14 mouse cellular contexts compared by ENCODE assay signal in the genomic region with DNA sequence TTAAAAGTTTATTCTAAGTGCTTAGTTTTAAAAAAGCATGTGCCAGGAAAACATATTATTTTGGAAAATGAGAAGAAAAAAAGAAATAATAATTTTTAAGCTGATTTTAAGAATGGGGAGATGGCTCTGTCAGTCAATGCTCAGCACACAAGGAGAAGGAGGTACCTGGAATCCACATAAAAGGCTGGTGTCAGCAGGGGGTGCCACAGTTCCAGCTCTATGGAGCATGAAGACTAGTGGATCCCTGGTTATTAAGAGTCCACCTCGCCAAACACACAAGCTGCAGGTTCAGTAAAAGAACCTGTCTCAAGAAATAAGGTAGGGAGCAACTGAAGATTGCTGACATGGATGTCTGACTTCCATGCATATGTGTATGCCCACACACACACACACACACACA.
DNase-seq lines count a peak whose midpoint lies in the region; ATAC-seq and TF ChIP-seq lines count a peak whose summit lies in the region.
"Had no signal": no experiment of that assay in that cellular context is flagged by ENCODE, and none has a peak within 500 bp of the region (broad histone marks: within the 10 kb centered on the region; RNA-seq: fewer than 3 reads in every experiment).

No protein-coding gene starts in this region.

- no peak overlapping the region for H3K4me2 ChIP-seq in lung, embryonic 14.5 days
- no peak overlapping the region for H3K4me2 ChIP-seq in heart, postnatal 0 days (ENCODE audit: low read depth, low read length)
- H3K4me2 ChIP-seq: forebrain, embryonic 12.5 days; midbrain, embryonic 12.5 days; neural tube, embryonic 12.5 days; stomach, embryonic 15.5 days had no signal

- DNase-seq in heart, adult 18-20 months: peak; percentile 7 to 32
- no peak for DNase-seq in heart, postnatal 25 days (ENCODE audit: low spot score)
- peak; percentile 37 for DNase-seq in lung, embryonic 14.5 days
- no peak for DNase-seq in lung, postnatal 25 days (ENCODE audit: low spot score)
- no peak for DNase-seq in heart, postnatal 0 days (ENCODE audit: low spot score)
- peak; percentile 69 for DNase-seq in kidney, postnatal 10 days
- DNase-seq in spleen, postnatal 10 days (ENCODE audit: low spot score in 2 of 2): no peak
- no peak for DNase-seq in frontal cortex, postnatal 10 days (ENCODE audit: low spot score in 2 of 2)
- DNase-seq: gastrocnemius, adult 2 months had no signal

- no peaks in the 10 kb centered on the region for H3K9me3 ChIP-seq in lung, embryonic 14.5 days (ENCODE audit: low read depth, low read length)
- H3K9me3 ChIP-seq in heart, postnatal 0 days (replicated peaks; ENCODE audit: control insufficient read depth, low read length): no peaks in the 10 kb centered on the region
- H3K9me3 ChIP-seq: forebrain, embryonic 12.5 days; midbrain, embryonic 12.5 days; neural tube, embryonic 12.5 days; stomach, embryonic 15.5 days had no signal

- no peak overlapping the region for H3K9ac ChIP-seq in lung, embryonic 14.5 days
- no peak overlapping the region for H3K9ac ChIP-seq in heart, postnatal 0 days (replicated peaks; ENCODE audit: low read depth, low read length)
- H3K9ac ChIP-seq: forebrain, embryonic 12.5 days; liver, embryonic 14.5 days; midbrain, embryonic 12.5 days; neural tube, embryonic 12.5 days; stomach, embryonic 15.5 days had no signal

- no peaks in the 10 kb centered on the region for H3K36me3 ChIP-seq in lung, embryonic 14.5 days (ENCODE audit: insufficient read depth)
- no peaks in the 10 kb centered on the region for H3K36me3 ChIP-seq in heart, postnatal 0 days (replicated peaks; ENCODE audit: control insufficient read depth, insufficient read depth, low read length)
- H3K36me3 ChIP-seq: forebrain, embryonic 12.5 days; midbrain, embryonic 12.5 days; neural tube, embryonic 12.5 days; stomach, embryonic 15.5 days had no signal

- no peak for ATAC-seq in lung, embryonic 14.5 days (ENCODE audit: insufficient read depth)
- ATAC-seq in heart, postnatal 0 days (ENCODE audit: insufficient read depth, low read depth): no peak

- no peak overlapping the region for H3K27ac ChIP-seq in lung, embryonic 14.5 days (ENCODE audit: low read depth)
- H3K27ac ChIP-seq in heart, postnatal 0 days (ENCODE audit: low read depth): no peak overlapping the region
- H3K27ac ChIP-seq: forebrain, embryonic 12.5 days; gastrocnemius, adult 2 months; liver, embryonic 14.5 days; midbrain, embryonic 12.5 days; neural tube, embryonic 12.5 days; stomach, embryonic 15.5 days had no signal

- 75% methylated on average over 1 of the region's 1 CpGs for WGBS in lung, embryonic 14.5 days
- WGBS in heart, postnatal 0 days: 62% methylated on average over 1 of the region's 1 CpGs

- no peaks in the 10 kb centered on the region for H3K27me3 ChIP-seq in lung, embryonic 14.5 days (ENCODE audit: insufficient read depth, low read length)
- H3K27me3 ChIP-seq in heart, postnatal 0 days (ENCODE audit: control insufficient read depth, insufficient read depth, low read length): no peaks in the 10 kb centered on the region
- H3K27me3 ChIP-seq: forebrain, embryonic 12.5 days; midbrain, embryonic 12.5 days; neural tube, embryonic 12.5 days; stomach, embryonic 15.5 days had no signal

- H3K4me3 ChIP-seq in lung, embryonic 14.5 days (ENCODE audit: low read depth, low read length): no peak overlapping the region
- no peak overlapping the region for H3K4me3 ChIP-seq in heart, postnatal 0 days (ENCODE audit: low read depth, low read length)
- H3K4me3 ChIP-seq: forebrain, embryonic 12.5 days; gastrocnemius, adult 2 months; midbrain, embryonic 12.5 days; neural tube, embryonic 12.5 days; stomach, embryonic 15.5 days had no signal

- peak; percentile 30; the same call in 1 of the 2 replicates for TF ChIP-seq CTCF in lung, embryonic 14.5 days (IDR thresholded peaks at IDR 0.05; ENCODE audit: low read depth)
- peak; percentile 35 for TF ChIP-seq CTCF in heart, postnatal 0 days (IDR thresholded peaks at IDR 0.05; ENCODE audit: low read depth)

- intact Hi-C loops in heart, postnatal 25 days (cut with DNase I): loop anchor here (2.0 kb wide), 1 partner anchor 104 kb away; no protein-coding TSS in a partner anchor

- no peak for TF ChIP-seq EP300 in heart, postnatal 0 days (IDR thresholded peaks at IDR 0.05; ENCODE audit: low read depth)

- no peaks in the 10 kb centered on the region for H3K4me1 ChIP-seq in lung, embryonic 14.5 days (ENCODE audit: insufficient read depth)
- no peaks in the 10 kb centered on the region for H3K4me1 ChIP-seq in heart, postnatal 0 days (ENCODE audit: control insufficient read depth, insufficient read depth)
- H3K4me1 ChIP-seq: forebrain, embryonic 12.5 days; midbrain, embryonic 12.5 days; neural tube, embryonic 12.5 days; stomach, embryonic 15.5 days had no signal

Comparison
In these comparisons a context has a peak if more than half of its experiments do, and no peak if none do; other contexts are left out.
1. DNase-seq: peak in heart, adult 18-20 months (2 of 2), lung, embryonic 14.5 days (single experiment) and kidney, postnatal 10 days (single experiment); none in heart, postnatal 25 days (single experiment), lung, postnatal 25 days (single experiment), heart, postnatal 0 days (single experiment), spleen, postnatal 10 days (0 of 2) and frontal cortex, postnatal 10 days (0 of 2).